Mouse (Mus musculus) cerebellum, postnatal 10 days (tissue): ENCODE measurements around the gene Ofcc1.

Experiments used
- DNase-seq, 2 experiments: peaks; one replicate each; pipeline ENCODE4 v3.0.0; 2021; ENCODE audit warnings: mixed read lengths in 2 of 2

Ofcc1 gene

DNA sequence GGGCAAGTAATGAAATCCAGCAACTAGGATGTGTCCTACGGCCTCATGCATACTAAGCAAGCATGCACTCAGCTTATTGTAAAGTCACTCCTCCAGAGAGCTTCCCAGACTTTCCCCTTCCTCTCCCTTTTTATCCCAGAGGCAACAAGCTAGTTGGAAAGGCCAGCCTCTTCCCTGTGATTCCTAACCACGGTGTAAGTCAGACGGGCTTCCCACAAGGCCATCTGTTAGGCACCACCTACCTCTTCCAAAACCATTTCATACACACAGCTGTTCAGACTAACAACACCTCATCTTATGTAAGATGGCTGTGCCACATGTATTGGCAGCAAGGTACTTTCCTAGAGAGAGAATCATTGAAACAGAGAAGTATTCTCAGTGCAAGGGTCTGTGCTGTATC lies 124.9 kb downstream of the Ofcc1 start:
- DNase-seq, result no peak

DNA sequence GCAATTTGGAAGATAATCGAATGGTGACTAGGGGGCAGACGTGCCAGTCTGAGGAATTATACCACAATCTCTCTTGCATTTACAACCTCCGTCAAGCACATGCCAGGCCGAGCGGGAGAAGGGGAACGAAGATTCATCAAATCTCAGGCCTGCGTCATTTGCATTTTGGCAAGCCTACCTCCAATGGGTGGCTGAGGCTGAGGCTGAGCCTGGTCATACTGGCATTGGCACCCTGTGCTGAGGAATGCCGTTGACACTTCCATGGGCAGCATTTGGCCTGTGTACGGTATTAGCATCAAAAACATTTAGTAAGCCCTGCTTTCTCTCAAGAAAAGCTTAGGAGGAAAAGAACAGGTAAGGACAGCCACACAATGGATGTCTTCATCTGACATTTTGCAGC lies 152.9 kb downstream of the Ofcc1 start:
- peak; percentile 45 to 59 for DNase-seq

DNA sequence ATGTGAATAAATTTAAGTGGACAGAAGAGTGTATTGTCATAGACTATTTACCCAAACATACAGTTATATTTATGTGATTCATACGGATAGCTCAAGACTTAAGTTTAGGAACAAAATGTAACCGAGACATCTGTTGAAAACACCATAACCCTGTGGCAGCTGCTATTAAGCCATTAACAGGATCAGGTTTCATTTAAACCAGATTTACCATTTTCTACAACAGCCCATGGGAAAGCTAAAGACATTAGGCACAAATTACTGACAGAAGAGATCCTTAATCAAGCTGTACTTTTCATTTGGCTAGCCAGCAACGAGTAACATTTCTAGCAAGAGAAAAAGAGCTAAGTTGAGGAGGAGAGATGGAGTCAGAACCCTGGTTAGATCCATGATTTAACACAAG lies 179.5 kb downstream of the Ofcc1 start:
- peak in 1 of 2 experiments; percentile 4 for DNase-seq

DNA sequence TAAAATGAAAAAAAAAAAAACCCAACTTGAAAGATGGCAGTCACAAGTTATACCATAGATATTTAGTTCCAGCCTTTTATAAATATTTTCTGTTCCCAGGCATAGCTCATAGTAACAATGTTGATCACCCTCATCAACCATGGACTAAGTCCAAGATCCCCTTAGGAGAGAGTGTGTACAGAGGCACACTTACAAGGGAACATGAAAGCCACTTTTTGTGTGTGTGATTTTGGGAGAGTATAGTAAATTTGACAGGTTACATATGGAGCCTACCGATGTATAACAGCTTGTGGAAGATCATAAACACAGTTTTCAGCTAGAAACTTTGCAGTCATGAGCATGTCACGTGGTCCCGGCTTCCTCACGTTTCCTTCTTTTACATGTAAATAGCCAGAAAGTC lies 189.5 kb downstream of the Ofcc1 start:
- no peak for DNase-seq

DNA sequence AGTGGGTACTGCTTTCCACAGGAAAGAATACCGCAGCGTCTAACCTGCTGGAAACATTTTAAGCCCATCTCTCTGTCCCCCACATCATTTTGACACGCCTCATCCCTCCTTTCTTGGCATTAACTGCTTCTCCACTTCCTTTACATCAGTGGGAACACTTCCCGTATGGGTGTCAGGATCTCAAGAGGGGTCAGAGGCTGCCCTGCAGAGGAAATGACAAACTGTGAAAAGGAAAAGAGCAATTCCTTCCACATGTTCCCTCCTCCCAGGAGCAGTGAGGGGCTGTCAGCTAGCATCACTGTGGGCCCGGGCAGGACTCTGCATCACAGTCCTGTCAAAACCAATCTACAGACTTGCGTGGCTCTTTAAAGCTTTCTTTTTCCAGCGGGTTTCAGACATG lies 193.4 kb downstream of the Ofcc1 start:
- DNase-seq, result no peak

DNA sequence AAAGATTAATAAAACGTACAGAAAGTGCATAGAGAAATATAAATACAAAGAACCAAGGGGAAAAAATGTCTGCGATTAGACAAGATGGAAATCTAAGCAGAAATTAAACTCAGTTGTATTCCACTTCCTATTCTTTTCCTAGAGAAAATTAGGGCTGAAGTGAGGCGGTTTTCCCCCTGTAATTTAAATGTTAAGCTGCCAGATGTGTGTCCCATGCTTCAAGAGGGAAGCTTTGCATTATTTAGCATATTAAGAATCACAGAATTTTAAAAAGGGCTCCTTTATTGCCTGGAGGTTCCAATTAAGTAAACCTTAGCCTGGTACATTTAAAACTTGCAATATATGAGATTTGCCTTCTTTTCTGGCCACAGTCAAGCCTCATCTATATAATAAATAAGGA lies 205.8 kb downstream of the Ofcc1 start:
- no peak for DNase-seq

DNA sequence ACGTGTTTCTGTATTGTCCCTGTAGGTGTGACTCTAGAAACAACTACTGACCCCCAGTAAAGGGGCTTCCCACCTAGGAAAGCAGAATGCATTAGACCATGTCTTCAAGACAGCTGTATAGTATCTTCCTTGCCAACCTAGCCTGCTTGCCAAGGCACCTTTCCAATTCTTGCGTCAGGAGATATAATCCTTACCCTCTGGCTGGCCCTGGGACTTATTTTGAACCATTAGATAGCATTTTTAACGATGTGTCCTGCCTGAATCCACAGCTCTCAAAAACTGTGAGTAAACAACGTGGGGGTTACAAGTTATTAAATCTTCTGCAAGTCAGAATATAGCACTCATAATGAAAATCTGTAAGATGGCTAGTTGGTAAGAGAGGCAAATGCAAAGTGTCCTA lies 221.3 kb downstream of the Ofcc1 start:
- DNase-seq, result peak; percentile 37 to 39

DNA sequence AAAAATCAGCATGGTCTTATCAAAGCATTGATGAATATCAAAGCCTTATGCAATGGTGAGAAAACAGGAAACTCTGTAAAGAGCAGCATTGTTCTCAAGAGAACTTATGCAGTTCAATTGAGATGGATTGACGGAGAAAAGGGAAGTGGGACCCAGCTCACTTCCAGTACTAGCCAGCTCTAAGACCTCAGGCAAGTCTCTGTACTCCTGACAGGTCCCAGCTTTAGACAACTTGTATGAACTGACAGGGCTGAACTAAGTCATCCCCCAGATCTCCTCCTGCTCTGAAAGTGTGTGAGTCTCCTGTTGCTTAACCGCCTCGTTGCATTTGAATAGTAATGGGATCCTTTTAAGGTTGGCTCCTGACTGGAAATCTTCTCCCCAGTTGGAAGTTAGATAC lies 225.2 kb downstream of the Ofcc1 start:
- no peak for DNase-seq

DNA sequence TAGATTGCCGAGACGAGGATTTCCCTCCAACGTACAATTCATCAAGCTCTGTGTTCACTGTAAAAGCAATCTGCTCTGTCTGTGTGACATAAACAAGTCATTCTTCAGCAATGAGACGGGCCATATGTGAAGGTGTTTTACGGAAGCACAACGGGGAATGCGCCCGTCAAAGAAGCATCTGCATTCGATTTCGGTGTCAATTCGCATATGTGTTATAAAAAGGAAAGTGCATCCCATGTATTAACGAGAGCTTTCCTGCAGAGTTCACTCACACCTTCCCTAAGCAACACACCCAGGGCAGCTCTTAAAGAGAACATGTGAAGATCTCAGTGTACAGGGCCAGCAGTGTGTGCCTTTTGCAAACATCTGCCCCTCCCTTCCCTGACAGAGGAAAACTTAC lies 225.6 kb downstream of the Ofcc1 start:
- no peak for DNase-seq

DNA sequence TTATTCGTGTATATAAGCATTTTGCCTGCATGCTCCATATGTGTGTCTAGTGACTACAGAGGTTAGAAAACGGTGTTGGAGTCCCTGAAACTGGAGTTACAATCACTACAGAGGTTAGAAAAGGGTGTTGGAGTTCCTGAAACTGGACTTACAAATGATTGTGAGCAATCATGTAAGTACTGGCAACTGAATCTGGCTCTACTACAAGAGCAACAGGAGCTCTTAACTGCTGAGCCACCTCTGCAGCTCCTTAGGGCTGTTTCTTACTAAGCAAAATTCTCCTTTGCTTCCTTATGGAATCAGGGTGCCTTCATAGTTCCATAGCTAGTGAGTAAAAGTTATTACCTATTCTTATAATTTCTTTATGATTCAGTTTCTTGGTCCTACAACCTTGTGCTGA lies 237.4 kb downstream of the Ofcc1 start:
- DNase-seq, result no peak

DNA sequence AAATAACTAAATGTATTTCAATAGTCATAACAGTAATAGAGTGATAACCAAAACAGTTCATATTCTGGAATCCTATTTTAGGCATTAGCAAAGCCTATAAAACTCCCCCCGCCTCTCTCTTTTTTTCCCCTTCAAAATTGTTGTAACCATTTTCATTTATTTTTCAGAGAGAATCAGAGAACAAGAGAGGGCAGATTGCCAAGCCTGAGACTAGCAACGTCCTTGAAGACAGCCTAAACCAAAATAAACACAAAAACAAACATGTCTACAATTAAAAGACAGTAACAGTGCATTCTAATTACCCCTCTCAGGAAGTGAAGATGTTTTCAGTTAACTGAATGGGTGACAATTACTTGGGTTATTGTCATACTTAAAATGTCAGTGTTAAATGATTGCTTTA lies 248.9 kb downstream of the Ofcc1 start:
- DNase-seq, result peak; percentile 3 to 10

DNA sequence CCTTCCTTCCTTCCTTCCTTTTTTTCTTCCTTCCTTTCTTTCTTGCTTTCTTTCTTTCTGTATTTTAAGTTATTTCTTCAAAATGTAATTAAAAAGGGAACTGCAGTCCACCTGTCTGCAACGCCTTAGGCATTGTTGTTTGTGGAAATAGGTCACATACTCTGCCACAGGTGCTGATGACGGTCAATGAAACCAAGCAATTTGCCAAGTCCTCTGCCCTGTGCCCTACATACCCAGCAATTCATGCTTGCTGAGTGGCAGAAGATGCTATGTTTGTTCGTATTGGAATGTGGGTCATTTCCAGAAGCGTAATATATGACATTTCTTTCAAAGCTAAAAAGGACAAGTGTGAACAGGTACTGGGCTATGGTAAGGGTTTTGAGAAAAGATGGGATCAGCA lies 285.0 kb downstream of the Ofcc1 start:
- peak; percentile 23 to 45 for DNase-seq

DNA sequence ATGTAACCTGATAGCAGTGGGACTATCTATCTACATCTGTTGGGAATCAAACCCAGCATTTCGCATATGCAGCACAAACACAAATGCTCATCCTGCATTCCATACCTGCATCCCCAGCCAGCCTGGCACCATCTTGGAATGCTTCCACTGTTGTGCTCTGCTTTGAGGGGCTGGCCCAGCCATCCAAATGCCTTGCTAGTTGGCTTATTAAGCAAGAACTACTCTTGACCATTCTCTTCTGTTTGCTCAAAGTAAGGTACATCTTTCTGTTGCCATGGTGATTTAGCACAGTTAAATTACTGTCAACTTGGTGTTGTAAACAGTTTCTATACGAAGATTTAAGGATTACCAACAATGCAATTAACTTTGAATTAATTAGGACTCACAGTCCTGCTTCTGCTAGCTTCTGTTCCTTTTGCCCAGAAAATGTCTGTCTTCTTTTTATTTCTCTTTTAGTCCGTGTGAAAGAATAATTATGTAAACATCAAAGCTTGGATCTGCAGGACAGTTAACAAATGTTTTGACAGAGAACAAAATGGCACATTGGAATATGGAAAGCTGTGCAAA lies 286.3 kb downstream of the Ofcc1 start:
- no peak for DNase-seq

DNA sequence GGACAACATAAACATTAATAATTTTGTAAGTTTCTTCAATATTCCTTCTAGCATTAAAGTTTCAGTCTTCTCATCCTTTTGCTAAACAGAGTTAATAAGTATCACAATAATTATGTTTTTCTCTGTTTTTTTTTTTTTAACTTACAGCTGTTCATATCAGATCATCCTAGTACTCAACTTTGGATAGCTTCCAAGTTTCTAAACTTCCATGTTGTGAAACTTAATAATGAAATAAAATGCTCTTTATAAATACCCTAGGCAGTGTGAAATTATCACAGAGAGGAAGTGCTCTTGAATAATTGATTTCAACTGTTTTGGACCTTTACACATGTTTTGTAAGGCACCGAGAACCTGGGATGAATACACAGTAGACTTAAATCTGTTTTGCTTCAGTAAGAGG lies 291.2 kb downstream of the Ofcc1 start:
- DNase-seq, result no peak

DNA sequence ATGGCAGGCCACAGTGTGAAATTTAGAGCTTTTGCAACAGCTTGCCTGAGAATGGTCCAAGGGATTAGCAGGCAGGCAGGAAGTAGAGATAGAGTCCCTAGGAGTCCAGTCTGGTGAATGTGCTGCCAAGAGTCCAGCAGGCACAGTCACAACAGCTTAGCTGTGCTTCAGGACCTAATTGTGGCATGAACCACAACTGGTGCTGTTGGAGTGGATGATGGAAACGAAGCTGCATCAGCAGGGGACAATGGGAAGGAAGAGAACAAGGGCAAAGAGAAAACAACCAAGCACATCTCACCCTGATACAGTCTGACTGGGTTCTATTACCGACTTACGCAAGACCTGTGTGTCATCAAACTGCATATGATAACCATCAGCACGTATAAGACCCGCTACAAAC lies 300.0 kb downstream of the Ofcc1 start:
- DNase-seq, result peak; percentile 78

DNA sequence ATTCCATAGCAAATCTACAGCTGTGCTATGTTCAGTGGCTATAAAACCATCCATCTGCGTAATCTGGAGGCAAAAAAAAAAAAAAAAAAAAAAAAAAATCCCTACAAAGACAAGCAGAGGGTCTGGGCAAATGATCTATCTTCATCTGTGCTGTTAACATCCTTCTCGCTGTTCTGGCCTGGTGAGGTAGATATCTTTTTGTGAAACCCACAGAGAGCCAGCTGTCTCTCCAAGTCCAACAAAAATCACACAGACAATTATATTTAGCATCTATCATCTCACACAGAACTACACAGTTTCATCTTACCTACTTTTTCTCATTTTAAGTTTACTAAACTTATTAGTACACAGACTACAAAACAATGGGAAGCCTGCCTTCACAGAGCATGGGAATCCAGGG lies 323.4 kb downstream of the Ofcc1 start:
- no peak for DNase-seq

DNA sequence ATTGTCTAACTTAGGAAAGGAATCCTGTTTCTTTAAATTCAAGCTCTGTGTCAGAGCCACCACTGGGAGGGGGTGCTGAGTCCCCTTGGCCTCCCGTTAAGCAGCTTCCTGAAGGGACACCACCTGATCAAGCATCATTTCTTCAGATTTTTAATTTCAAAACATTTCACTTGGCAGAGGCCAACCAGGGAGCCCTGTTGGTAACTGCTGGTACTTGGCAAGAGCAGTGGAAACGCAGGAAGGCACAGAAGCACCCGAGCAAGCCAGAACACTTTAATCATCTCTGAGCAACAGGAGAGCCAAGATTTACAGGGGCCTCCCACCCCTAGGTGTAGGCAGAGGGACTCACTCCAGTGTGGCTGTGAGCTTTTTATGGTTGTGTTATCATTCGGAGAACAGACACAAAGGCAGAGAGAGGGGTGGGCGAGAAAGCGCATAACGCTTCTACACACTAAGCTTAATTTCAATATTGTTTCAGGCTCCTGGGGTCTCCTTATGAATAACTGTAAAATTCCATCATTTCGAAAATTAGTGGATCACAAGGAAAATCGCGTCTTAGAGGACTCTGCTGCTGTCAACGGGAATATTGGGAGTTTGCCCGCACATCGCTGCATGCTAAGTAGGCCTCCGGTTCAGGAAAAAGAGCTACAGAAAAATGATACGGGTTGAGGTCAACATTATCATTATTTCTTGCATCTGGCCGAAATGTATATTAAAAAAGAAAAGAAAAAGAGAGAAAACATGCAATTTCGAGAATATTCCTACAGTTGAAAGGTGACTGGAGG lies 324.1 kb downstream of the Ofcc1 start:
- peak; percentile 77 to 81 for DNase-seq

DNA sequence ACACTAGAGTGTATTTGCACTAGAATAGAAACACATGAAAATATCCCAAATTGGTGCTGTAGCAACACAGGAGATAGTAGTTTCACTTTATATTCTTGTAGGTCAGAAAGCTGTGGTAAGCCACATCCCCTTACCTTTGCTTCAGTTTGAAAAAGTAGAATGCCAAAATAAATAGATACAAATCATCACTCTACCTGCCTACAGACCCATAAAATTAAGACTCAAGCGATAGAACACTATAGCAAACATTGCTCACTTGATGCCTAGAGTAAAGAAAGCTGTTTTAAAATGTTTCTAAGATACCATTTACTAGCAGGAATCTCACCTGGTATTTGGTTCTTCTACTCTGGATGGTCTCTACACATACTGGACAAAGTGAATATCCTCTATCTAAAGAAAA lies 331.8 kb downstream of the Ofcc1 start:
- no peak for DNase-seq

DNA sequence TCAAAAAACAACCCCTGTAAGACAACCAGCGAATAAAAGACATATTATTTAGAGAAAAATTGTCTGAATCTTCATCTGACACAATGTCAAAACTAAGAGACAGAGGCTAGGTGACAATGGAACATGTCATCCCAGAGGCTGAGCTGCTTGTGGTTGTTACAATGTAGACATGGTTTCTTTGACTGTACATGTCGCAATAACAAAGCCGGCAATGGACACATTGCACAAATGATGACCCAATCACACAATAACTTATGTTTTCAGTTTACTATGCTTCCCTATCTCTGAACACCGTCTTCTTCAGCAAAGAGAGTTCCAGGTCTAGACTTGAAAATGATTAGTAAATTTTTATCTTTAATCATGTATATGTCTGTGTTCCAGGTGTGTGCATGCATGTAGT lies 332.4 kb downstream of the Ofcc1 start:
- DNase-seq, result no peak

DNA sequence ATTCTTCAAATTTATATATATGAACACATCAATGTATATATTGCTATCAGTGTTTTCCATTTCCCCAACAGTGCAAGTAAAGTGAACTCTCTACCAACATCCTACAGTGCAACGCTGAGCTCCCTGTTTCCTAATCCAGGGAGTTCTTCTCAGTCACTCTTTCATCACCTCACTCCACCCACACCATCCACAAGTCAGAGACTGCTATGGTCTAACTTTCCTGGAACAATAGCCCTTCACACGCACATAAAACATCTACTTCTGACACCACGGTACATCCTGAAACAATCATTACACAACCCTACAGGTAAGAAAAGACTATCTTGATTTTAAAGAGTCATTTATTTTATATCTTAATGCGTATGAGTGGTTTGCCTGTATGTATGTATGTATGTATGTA lies 335.4 kb downstream of the Ofcc1 start:
- DNase-seq, result no peak

DNA sequence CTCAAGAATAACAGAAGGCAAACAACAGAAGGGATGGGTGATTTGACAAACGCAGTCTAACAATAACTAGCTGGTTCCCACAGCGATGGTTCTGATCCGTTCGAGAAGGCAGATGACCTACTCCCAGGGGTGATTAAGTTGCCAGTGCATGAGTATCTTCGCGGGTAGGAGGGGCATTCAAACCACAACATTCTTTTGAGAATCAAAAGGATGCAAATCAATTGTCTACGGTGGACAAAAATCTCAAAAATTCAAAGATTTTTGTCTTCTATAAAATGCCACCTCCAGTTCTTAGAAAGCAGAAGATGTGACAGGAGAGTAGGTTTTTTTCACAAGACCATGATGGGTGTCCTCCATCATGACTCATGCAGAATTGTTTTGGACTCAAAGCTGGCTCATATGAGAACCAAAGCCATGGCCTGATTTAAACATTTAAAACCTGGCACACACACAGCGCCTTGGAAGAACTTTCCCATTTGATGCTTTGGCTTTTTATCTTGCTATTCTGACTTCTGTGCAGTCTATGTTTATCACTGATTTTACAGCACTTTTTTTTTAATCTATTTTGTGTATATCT lies 338.0 kb downstream of the Ofcc1 start:
- DNase-seq, result no peak

DNA sequence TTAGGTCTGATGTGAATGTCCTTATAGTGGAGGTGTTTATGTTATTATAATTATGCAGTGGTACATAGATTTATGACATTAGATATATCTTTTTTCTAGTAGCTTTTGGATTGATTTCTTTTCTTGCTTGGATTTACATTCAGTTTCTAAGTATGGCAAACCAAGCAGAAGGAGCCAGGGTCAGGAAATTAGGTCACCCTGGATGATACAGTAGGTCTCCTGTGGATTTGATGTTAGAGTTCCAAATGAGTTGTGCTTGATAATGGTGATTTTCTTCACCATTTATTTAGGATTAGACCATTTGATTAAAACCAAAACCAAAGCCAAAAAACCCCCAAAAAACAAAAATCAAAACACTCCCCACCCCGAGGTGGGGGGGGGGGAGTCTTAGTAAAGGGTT lies 338.6 kb downstream of the Ofcc1 start:
- DNase-seq, result no peak

DNA sequence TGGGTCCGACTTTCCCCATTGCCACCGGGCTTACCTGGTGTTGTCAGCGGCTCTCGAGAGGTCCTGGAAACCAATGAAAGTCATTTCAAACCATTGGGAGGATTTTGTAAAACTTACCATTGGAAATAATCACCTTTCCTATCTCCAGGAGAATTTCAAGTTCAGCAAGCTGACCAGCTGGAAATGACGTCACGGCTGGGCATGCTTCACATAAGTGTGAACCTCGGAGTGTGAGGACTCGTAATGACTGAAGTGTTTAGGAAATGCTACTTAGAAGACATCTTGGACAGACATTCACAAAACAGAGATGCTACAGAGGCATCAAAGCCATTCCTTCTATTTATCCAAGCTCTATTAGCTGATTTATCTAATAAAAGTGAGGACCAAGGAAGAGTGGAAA lies 361.0 kb downstream of the Ofcc1 start:
- peak; percentile 68 to 70 for DNase-seq

DNA sequence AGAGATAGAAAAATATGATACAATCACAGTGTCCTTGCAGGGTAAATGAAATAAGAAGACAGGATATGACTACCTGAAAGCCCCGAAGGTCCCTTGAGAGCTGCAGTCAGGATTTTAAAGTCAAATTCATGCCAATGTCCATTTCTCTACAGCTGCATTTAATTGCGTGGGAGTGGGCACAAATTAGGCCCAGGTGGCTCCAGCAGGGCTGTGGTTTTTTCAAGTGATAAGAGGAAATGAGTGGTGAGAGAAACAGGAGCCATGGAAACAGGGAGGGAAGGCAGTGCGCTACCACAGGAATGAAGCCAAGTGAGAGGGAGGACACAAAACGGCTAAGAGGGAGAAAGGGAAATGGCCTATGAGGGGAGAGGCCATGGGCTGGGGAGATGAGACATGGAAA lies 363.3 kb downstream of the Ofcc1 start:
- DNase-seq, result no peak
